Mouse (Mus musculus) ES-E14 (cell line): ENCODE data around the gene Slc9a2.

Source experiments
- CHD2 ChIP-seq: IDR thresholded peaks from 2 replicates; pipeline ENCODE4 v1.6.1; 2014; ENCODE audit warnings: mild to moderate bottlenecking, low read depth, low read length, inconsistent platforms
- HCFC1 ChIP-seq: IDR thresholded peaks from 2 replicates; pipeline ENCODE4 v1.6.1; 2012; ENCODE audit warnings: low read length, inconsistent platforms, borderline replicate concordance; ENCODE audit not compliant: insufficient read depth
- MAFK ChIP-seq: IDR thresholded peaks from 2 replicates; pipeline ENCODE4 v1.6.1; 2014; ENCODE audit warnings: mild to moderate bottlenecking, low read depth, low read length, inconsistent platforms; ENCODE audit not compliant: insufficient read depth
- ZC3H11A ChIP-seq: IDR thresholded peaks from 2 replicates; pipeline ENCODE4 v1.6.1; 2012; ENCODE audit warnings: low read depth, mild to moderate bottlenecking, inconsistent platforms, low read length, borderline replicate concordance
- ZNF384 ChIP-seq: IDR thresholded peaks from 2 replicates; pipeline ENCODE4 v1.6.1; 2012; ENCODE audit warnings: low read depth, low read length, inconsistent platforms

DNA sequence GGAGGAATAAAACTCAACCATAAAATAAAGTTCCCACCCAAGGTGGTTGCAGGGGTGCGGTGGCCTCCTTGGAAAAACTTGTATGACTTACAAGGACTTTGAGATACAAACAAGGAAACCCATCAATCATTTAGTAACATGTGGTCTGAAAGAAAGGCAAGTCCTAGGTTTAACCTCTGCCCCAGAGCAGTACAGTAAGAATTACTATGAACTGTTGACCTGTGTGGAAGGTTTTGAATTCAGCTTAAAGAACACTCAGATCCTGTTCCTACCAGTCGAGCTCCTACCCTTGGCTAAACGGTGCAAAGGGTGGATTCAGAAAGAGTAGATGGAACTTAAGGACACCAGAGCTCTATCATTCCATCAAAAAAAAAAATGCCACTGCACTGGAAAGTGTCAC lies 16.1 kb downstream of the Slc9a2 start:
- TF ChIP-seq CHD2 (no peak), MAFK (no peak), HCFC1 (no peak), ZC3H11A (no peak), ZNF384 (no peak)
